Comparison of ENCODE assay signal across 17 mouse cellular contexts in genomic region chr19:57692566-57692965, GRCm38 (mm10).
DNase-seq lines count a peak whose midpoint lies in the region; ATAC-seq and TF ChIP-seq lines count a peak whose summit lies in the region.
"Had no signal": no experiment of that assay in that cellular context is flagged by ENCODE, and none has a peak within 500 bp of the region (broad histone marks: within the 10 kb centered on the region; RNA-seq: fewer than 3 reads in every experiment).

No protein-coding gene starts in this region.

- no peak overlapping the region for H3K9ac ChIP-seq in forebrain, postnatal 0 days
- no peak overlapping the region for H3K9ac ChIP-seq in CH12.LX (ENCODE audit: insufficient read depth, low read depth)
- H3K9ac ChIP-seq: embryonic facial prominence, embryonic 12.5 days; intestine, embryonic 15.5 days; limb, embryonic 13.5 days; lung, embryonic 15.5 days had no signal

- peak; percentile 26 for TF ChIP-seq RAD21 in CH12.LX (IDR thresholded peaks at IDR 0.05; ENCODE audit: low read depth, low read length)

- dilution Hi-C loops in CH12.LX (cut with MboI; ENCODE audit: extremely low pct_ligation_motif_present, extremely low pct_unique_long_range_greater_than_20kb, low sequenced_read_pairs): no loop called here

- TF ChIP-seq CTCF in forebrain, postnatal 0 days (IDR thresholded peaks at IDR 0.05; ENCODE audit: low read depth): peak; percentile 16; the same call in 1 of the 2 replicates
- peak; percentile 61 for TF ChIP-seq CTCF in layer of hippocampus, adult 2 months (conservative IDR thresholded peaks at IDR 0.05)
- peak in 1 of 2 experiments; percentile 49; a peak in 2 of 4 replicates for TF ChIP-seq CTCF in CH12.LX (conservative IDR thresholded peaks at IDR 0.05 in 1 of 2, IDR thresholded peaks at IDR 0.05 in 1 of 2; ENCODE audit: low read depth in 2 of 2, low read length in 2 of 2)

- no peaks in the 10 kb centered on the region for H3K9me3 ChIP-seq in forebrain, postnatal 0 days (ENCODE audit: low read length)
- no peaks in the 10 kb centered on the region; the same call in 1 of the 2 replicates for H3K9me3 ChIP-seq in forebrain, embryonic 10.5 days
- no peaks in the 10 kb centered on the region for H3K9me3 ChIP-seq in CH12.LX (replicated peaks; ENCODE audit: low read length)
- H3K9me3 ChIP-seq: embryonic facial prominence, embryonic 12.5 days; intestine, embryonic 15.5 days; limb, embryonic 13.5 days; lung, embryonic 15.5 days had no signal

- no peak overlapping the region for H3K4me3 ChIP-seq in forebrain, postnatal 0 days (ENCODE audit: low read depth, low read length)
- H3K4me3 ChIP-seq in forebrain, embryonic 10.5 days: no peak overlapping the region
- no peak overlapping the region for H3K4me3 ChIP-seq in layer of hippocampus, adult 2 months
- H3K4me3 ChIP-seq in CH12.LX (replicated peaks in 1 of 3; ENCODE audit: low read depth in 2 of 3, low read length in 2 of 3, poor library complexity in 1 of 3): no peak overlapping the region
- H3K4me3 ChIP-seq: embryonic facial prominence, embryonic 12.5 days; intestine, embryonic 15.5 days; limb, embryonic 13.5 days; lung, embryonic 15.5 days had no signal

- in situ Hi-C loops in CH12.LX (cut with MboI; ENCODE audit: low pct_ligation_motif_present, low pct_unique_long_range_greater_than_20kb, low sequenced_read_pairs): no loop called here

- H3K4me1 ChIP-seq in forebrain, postnatal 0 days (ENCODE audit: insufficient read depth): no peaks in the 10 kb centered on the region
- no peaks in the 10 kb centered on the region for H3K4me1 ChIP-seq in forebrain, embryonic 10.5 days
- H3K4me1 ChIP-seq in CH12.LX (ENCODE audit: control insufficient read depth in 1 of 2, insufficient read depth in 2 of 2): no peaks in the 10 kb centered on the region
- H3K4me1 ChIP-seq: embryonic facial prominence, embryonic 12.5 days; intestine, embryonic 15.5 days; limb, embryonic 13.5 days; lung, embryonic 15.5 days had no signal

- no peak overlapping the region for H3K27ac ChIP-seq in forebrain, postnatal 0 days (ENCODE audit: low read depth, low read length)
- no peak overlapping the region for H3K27ac ChIP-seq in forebrain, embryonic 10.5 days
- H3K27ac ChIP-seq in layer of hippocampus, adult 2 months: no peak overlapping the region
- no peak overlapping the region for H3K27ac ChIP-seq in CH12.LX (ENCODE audit: insufficient read depth, low read depth)
- H3K27ac ChIP-seq: embryonic facial prominence, embryonic 12.5 days; intestine, embryonic 15.5 days; limb, embryonic 13.5 days; lung, embryonic 15.5 days had no signal

- peaks cover 4% of the 10 kb centered on the region; the same call in 1 of the 2 replicates for H3K36me3 ChIP-seq in forebrain, postnatal 0 days (ENCODE audit: insufficient read depth)
- peaks cover 35% of the 10 kb centered on the region for H3K36me3 ChIP-seq in forebrain, embryonic 10.5 days (replicated peaks)
- peaks cover 0 to 8% of the 10 kb centered on the region in 2 experiments for H3K36me3 ChIP-seq in CH12.LX (replicated peaks in 1 of 2; ENCODE audit: control insufficient read depth in 1 of 2, insufficient read depth in 1 of 2, low read length in 1 of 2)

- H3K79me2 ChIP-seq in CH12.LX (replicated peaks; ENCODE audit: control insufficient read depth, extremely low read depth, insufficient read depth, poor library complexity, severe bottlenecking): no peaks in the 10 kb centered on the region

- ATAC-seq in forebrain, postnatal 0 days: no peak
- ATAC-seq: intestine, embryonic 15.5 days had no signal

- WGBS in forebrain, postnatal 0 days: 87% methylated on average over 3 of the region's 3 CpGs
- WGBS in forebrain, embryonic 10.5 days: 86% methylated on average over 3 of the region's 3 CpGs

- no peak for TF ChIP-seq EP300 in CH12.LX (IDR thresholded peaks at IDR 0.05; ENCODE audit: low read length)

- H3K4me2 ChIP-seq in forebrain, postnatal 0 days (ENCODE audit: low read depth): no peak overlapping the region
- H3K4me2 ChIP-seq in CH12.LX (ENCODE audit: insufficient read depth, low read depth, poor library complexity, severe bottlenecking): no peak overlapping the region
- H3K4me2 ChIP-seq: embryonic facial prominence, embryonic 12.5 days; intestine, embryonic 15.5 days; limb, embryonic 13.5 days; lung, embryonic 15.5 days had no signal

- TF ChIP-seq POLR2A in CH12.LX (IDR thresholded peaks at IDR 0.05; ENCODE audit: low read depth, low read length): no peak

- DNase-seq in forebrain, postnatal 0 days: no peak
- DNase-seq in forebrain, embryonic 10.5 days (ENCODE audit: extremely low spot score, low spot score): no peak
- DNase-seq in layer of hippocampus, adult 2 months (ENCODE audit: low spot score in 2 of 2): no peak
- DNase-seq in layer of hippocampus, postnatal 10 days (ENCODE audit: low spot score in 2 of 2): no peak
- DNase-seq in CH12.LX (ENCODE audit: extremely low read depth): peak; percentile 6
- peak; percentile 3 for DNase-seq in c-Kit-positive CD71-positive TER-119-positive erythroid progenitor cells, embryonic 14.5 days (ENCODE audit: low spot score)
- no peak for DNase-seq in urinary bladder, postnatal 4 days (ENCODE audit: low spot score in 2 of 2)
- DNase-seq in spleen, adult 12 weeks (ENCODE audit: low spot score): no peak
- DNase-seq: adrenal gland, adult 2 months; B cell, adult 2 months; cerebellum, postnatal 10 days; kidney, postnatal 4 days; right cerebral cortex, postnatal 25 days had no signal

- H3K27me3 ChIP-seq in forebrain, postnatal 0 days (ENCODE audit: insufficient read depth, low read length): no peaks in the 10 kb centered on the region
- H3K27me3 ChIP-seq in forebrain, embryonic 10.5 days (ENCODE audit: poor library complexity, severe bottlenecking): no peaks in the 10 kb centered on the region
- no peaks in the 10 kb centered on the region for H3K27me3 ChIP-seq in CH12.LX (replicated peaks)
- H3K27me3 ChIP-seq: embryonic facial prominence, embryonic 12.5 days; intestine, embryonic 15.5 days; limb, embryonic 13.5 days; lung, embryonic 15.5 days had no signal

TF ChIP-seq in CH12.LX, 34 proteins besides CTCF, POLR2A, EP300 and RAD21:
- TF ChIP-seq SMC3 (IDR thresholded peaks at IDR 0.05; ENCODE audit: low read depth, low read length): 0 out of 2 replicates have a peak, but pooled peaks have one; percentile 2
- no peak for TF ChIP-seq RCOR1 (conservative IDR thresholded peaks at IDR 0.05; ENCODE audit: low read depth, low read length)

Comparison
In these comparisons a context has a peak if more than half of its experiments do, and no peak if none do; other contexts are left out.
1. DNase-seq: peak in CH12.LX (single experiment) and c-Kit-positive CD71-positive TER-119-positive erythroid progenitor cells, embryonic 14.5 days (single experiment); none in forebrain, postnatal 0 days (single experiment), forebrain, embryonic 10.5 days (single experiment), layer of hippocampus, adult 2 months (0 of 2), layer of hippocampus, postnatal 10 days (0 of 2), urinary bladder, postnatal 4 days (0 of 2) and spleen, adult 12 weeks (single experiment).